Mouse (Mus musculus): ENCODE measurements around the gene Dock4. TPM values are rescaled to one million over a fixed set of nuclear protein-coding genes. Genes with fewer than 3 reads are reported as not detected.

Dock4 gene
- polyA plus RNA-seq, 1 experiment from 2014 or later: 31.9 TPM

- no peak overlapping the region for H3K4me2 ChIP-seq (replicated peaks)
- WGBS: 68% methylated on average over 7 of the region's 7 CpGs
- no peaks in the 10 kb centered on the region for H3K4me1 ChIP-seq
- no peak overlapping the region for H3K9ac ChIP-seq (replicated peaks)
- no peak for ATAC-seq (replicated peaks)
- H3K27me3 ChIP-seq: no peaks in the 10 kb centered on the region
- H3K4me3 ChIP-seq: no peak overlapping the region
- no peak overlapping the region for H3K27ac ChIP-seq (replicated peaks)
- H3K9me3 ChIP-seq: no peaks in the 10 kb centered on the region
- H3K36me3 ChIP-seq: no peaks in the 10 kb centered on the region
Measured at GRCm38 (mm10) chr12:40584526-40585289, 139.0 kb downstream of the Dock4 start.

- Histone ChIP-seq H3K9ac (replicated peaks) (no peak overlapping the region), H3K4me3 (no peak overlapping the region), H3K9me3 (no peaks in the 10 kb centered on the region), H3K27ac (replicated peaks) (no peak overlapping the region), H3K27me3 (no peaks in the 10 kb centered on the region), H3K36me3 (no peaks in the 10 kb centered on the region), H3K4me1 (no peaks in the 10 kb centered on the region), H3K4me2 (replicated peaks) (no peak overlapping the region)
- no peak for ATAC-seq (replicated peaks)
- 96% methylated on average over 4 of the region's 4 CpGs for WGBS
Measured at GRCm38 (mm10) chr12:40585456-40586141, 139.8 kb downstream of the Dock4 start.

DNA sequence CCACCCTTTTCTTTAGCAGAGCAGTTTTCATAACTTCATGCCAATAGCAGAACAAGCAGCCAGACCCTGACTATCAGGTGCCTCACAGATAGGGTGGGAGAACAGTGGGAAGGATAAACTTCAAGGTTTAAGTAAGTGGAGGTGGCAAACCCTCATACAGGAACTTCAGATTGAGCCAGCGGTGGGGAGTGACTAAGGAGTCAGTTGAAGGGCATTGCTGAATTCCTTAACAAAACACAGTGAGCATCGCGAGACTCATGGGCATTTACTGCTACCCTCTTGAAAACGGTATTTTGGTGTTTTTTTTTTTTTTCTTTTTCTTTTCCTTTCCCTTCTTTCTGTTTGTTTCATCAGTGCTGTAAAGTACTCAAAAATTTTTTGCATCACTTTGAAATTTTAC, 148.4 kb downstream of the Dock4 start:
- no peak overlapping the region for H3K27ac ChIP-seq (replicated peaks)
- H3K9ac ChIP-seq (replicated peaks): no peak overlapping the region
- H3K4me1 ChIP-seq: no peaks in the 10 kb centered on the region
- no peak overlapping the region for H3K4me3 ChIP-seq
- H3K9me3 ChIP-seq: no peaks in the 10 kb centered on the region
- H3K36me3 ChIP-seq: no peaks in the 10 kb centered on the region
- WGBS: 78% methylated on average over 4 of the region's 4 CpGs
- H3K4me2 ChIP-seq (replicated peaks): no peak overlapping the region
- H3K27me3 ChIP-seq: no peaks in the 10 kb centered on the region
- no peak for ATAC-seq (replicated peaks)

DNA sequence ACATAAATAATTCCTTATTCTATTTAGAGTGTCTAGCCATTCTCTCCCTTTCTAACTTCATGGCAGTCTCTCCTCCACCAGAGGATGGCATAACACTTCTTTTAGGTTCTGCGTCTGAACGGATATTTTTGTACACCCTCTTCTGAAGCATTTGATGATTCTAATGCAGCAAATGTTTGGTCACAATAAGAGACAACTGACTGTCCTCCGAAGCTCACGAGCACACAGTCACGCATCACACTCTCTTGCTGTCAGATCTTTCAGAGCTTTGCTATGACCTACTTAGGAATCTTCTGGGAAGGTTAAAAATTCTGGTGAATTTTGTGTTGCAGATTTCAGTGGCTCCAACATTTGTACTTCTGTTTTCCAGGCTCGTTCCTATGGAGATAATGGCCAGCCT, 149.7 kb downstream of the Dock4 start:
- 85% methylated on average over 6 of the region's 6 CpGs for WGBS
- Histone ChIP-seq H3K9ac (replicated peaks) (no peak overlapping the region), H3K4me3 (no peak overlapping the region), H3K27me3 (no peaks in the 10 kb centered on the region), H3K4me1 (no peaks in the 10 kb centered on the region), H3K4me2 (replicated peaks) (no peak overlapping the region), H3K9me3 (no peaks in the 10 kb centered on the region), H3K36me3 (no peaks in the 10 kb centered on the region), H3K27ac (replicated peaks) (no peak overlapping the region)
- ATAC-seq (replicated peaks): no peak

DNA sequence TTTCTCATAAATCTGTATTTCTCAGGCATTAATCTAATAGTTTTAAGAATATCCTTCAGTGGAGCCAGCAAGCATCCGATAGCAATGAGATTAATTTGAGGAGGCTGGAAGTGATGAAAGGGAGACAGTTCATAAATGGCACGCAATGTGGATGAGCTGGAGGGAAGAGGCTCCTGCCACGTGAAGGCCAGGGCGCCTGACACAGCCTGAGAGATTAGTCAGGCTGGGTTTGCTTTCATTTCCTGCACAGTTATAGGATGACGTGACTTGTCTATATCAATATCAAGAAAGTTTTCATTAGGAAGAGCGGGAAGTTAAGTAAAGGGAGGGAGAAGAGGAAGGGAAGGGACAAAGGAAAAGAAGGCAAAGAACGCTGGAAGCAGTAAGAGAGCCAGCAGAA, 150.3 kb downstream of the Dock4 start:
- no peaks in the 10 kb centered on the region for H3K36me3 ChIP-seq
- H3K4me1 ChIP-seq: no peaks in the 10 kb centered on the region
- H3K4me2 ChIP-seq (replicated peaks): no peak overlapping the region
- H3K27me3 ChIP-seq: no peaks in the 10 kb centered on the region
- H3K9ac ChIP-seq (replicated peaks): no peak overlapping the region
- H3K27ac ChIP-seq (replicated peaks): no peak overlapping the region
- WGBS: 92% methylated on average over 7 of the region's 7 CpGs
- no peak overlapping the region for H3K4me3 ChIP-seq
- no peak for ATAC-seq (replicated peaks)
- no peaks in the 10 kb centered on the region for H3K9me3 ChIP-seq

DNA sequence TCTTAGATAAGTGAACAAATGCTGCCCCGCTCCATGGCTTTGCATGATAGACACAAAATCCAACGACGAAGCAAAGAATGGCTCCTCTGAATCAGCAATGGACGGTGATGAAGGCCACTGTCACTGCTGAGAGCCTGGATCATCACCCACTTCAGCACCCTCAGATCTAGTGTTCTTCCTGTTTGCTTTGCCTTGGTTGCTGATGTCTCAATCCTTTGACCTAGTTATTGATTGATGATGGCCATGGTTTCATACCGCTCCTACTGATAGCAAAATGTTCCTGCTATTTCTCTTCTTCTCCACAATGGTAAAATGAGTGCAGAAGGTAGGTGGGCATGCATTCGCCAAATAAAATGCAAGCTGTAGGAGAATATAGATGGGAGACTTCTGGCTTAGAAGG, 150.7 kb downstream of the Dock4 start:
- Histone ChIP-seq H3K9me3 (no peaks in the 10 kb centered on the region), H3K9ac (replicated peaks) (no peak overlapping the region), H3K36me3 (no peaks in the 10 kb centered on the region), H3K27ac (replicated peaks) (no peak overlapping the region), H3K4me2 (replicated peaks) (no peak overlapping the region), H3K27me3 (no peaks in the 10 kb centered on the region), H3K4me3 (no peak overlapping the region), H3K4me1 (no peaks in the 10 kb centered on the region)
- no peak for ATAC-seq (replicated peaks)
- 98% methylated on average over 6 of the region's 6 CpGs for WGBS

DNA sequence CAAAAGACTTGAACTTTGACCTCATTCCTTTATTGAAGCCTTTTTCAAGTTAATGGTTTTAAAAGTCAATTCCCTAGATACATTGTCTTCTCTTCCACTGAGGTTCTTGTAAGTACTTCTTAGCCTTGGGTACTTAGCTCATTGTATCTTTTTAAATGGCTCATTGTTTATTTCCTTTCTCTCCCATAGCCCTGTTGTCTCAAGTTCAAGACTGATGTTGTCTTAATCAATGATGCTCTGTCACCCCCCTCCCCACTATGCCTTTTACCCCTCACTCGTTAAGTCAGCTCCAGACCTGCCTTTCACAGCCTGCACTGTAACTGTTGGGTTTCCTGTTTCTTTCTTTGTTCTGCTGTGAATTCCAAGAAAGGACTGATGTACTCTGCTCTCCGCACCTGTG, 154.2 kb downstream of the Dock4 start:
- no peak for ATAC-seq (replicated peaks)
- Histone ChIP-seq H3K9ac (replicated peaks) (no peak overlapping the region), H3K4me3 (no peak overlapping the region), H3K4me1 (no peaks in the 10 kb centered on the region), H3K9me3 (no peaks in the 10 kb centered on the region), H3K27me3 (no peaks in the 10 kb centered on the region), H3K4me2 (replicated peaks) (no peak overlapping the region), H3K36me3 (no peaks in the 10 kb centered on the region), H3K27ac (replicated peaks) (no peak overlapping the region)
- WGBS: 43% methylated on average over 2 of the region's 2 CpGs

GRCm38 (mm10) chr12:40605565-40605964, 159.8 kb downstream of the Dock4 start:
- H3K4me1 ChIP-seq: no peaks in the 10 kb centered on the region
- H3K4me2 ChIP-seq (replicated peaks): no peak overlapping the region
- no peaks in the 10 kb centered on the region for H3K27me3 ChIP-seq
- H3K27ac ChIP-seq (replicated peaks): no peak overlapping the region
- no peak overlapping the region for H3K9ac ChIP-seq (replicated peaks)
- no peaks in the 10 kb centered on the region for H3K9me3 ChIP-seq
- H3K36me3 ChIP-seq: no peaks in the 10 kb centered on the region
- WGBS: 86% methylated on average over 4 of the region's 4 CpGs
- H3K4me3 ChIP-seq: no peak overlapping the region
- ATAC-seq (replicated peaks): no peak

- Histone ChIP-seq H3K9ac (replicated peaks) (no peak overlapping the region), H3K4me1 (no peaks in the 10 kb centered on the region), H3K27ac (replicated peaks) (no peak overlapping the region), H3K4me3 (no peak overlapping the region), H3K36me3 (no peaks in the 10 kb centered on the region), H3K4me2 (replicated peaks) (no peak overlapping the region), H3K9me3 (no peaks in the 10 kb centered on the region), H3K27me3 (no peaks in the 10 kb centered on the region)
- peak; percentile 41; the same call in 1 of the 2 replicates for ATAC-seq (replicated peaks)
Measured at GRCm38 (mm10) chr12:40622926-40623325, 177.2 kb downstream of the Dock4 start.

DNA sequence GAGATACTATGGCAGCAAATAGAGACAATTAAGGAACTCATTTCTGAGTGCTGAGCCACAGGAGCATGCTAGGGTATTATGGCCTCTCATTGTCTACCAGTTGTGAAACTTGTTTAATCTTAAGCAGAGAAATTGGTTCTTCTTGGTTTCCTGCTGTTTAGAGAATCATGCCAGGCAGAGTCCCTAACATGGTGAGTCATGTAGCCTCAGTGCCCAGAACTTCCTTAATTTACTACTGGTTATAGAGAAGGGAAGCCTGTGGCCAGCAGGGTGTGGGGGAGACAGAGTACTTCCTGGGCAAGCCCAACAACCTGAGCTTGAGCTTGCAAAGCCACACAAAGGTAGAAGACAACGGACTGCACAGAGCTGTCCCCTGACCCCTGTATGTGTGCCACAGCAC, 180.8 kb downstream of the Dock4 start:
- Histone ChIP-seq H3K9ac (replicated peaks) (no peak overlapping the region), H3K4me1 (no peaks in the 10 kb centered on the region), H3K27me3 (no peaks in the 10 kb centered on the region), H3K36me3 (no peaks in the 10 kb centered on the region), H3K4me2 (replicated peaks) (no peak overlapping the region), H3K4me3 (no peak overlapping the region), H3K27ac (replicated peaks) (no peak overlapping the region), H3K9me3 (no peaks in the 10 kb centered on the region)
- 85% methylated on average over 1 of the region's 1 CpGs for WGBS
- no peak for ATAC-seq (replicated peaks)

DNA sequence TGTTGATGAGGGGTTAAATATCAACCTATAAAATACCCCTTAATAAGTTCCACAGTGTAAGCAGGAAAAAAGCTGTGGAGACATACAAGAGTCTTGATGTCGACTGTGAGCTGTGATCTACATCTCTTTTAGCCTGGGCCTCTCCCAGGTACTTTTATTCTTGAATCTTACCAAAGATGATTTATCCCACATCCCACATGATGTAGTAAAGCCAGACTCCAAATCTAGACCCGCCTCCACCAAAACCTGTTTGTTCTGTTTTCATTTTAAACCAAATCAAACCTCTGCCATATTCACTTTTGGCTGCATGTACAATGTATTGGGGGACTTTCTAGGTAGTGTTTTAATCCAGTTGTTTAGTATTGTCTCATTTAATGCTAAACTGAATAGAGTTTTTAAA, 187.5 kb downstream of the Dock4 start:
- no peaks in the 10 kb centered on the region for H3K27me3 ChIP-seq
- no peak overlapping the region for H3K27ac ChIP-seq (replicated peaks)
- WGBS: 87% methylated on average over 2 of the region's 2 CpGs
- H3K9ac ChIP-seq (replicated peaks): no peak overlapping the region
- no peak overlapping the region for H3K4me3 ChIP-seq
- ATAC-seq (replicated peaks): no peak
- H3K4me2 ChIP-seq (replicated peaks): no peak overlapping the region
- no peaks in the 10 kb centered on the region; the same call in 1 of the 2 replicates for H3K36me3 ChIP-seq
- H3K9me3 ChIP-seq: no peaks in the 10 kb centered on the region
- H3K4me1 ChIP-seq: no peaks in the 10 kb centered on the region

- Histone ChIP-seq H3K36me3 (no peaks in the 10 kb centered on the region; the same call in 1 of the 2 replicates), H3K27me3 (no peaks in the 10 kb centered on the region), H3K4me2 (replicated peaks) (no peak overlapping the region), H3K9me3 (no peaks in the 10 kb centered on the region), H3K4me1 (no peaks in the 10 kb centered on the region), H3K9ac (replicated peaks) (no peak overlapping the region), H3K4me3 (no peak overlapping the region), H3K27ac (replicated peaks) (no peak overlapping the region)
- WGBS: 83% methylated on average over 7 of the region's 7 CpGs
- no peak for ATAC-seq (replicated peaks)
Measured at GRCm38 (mm10) chr12:40634169-40634568, 188.4 kb downstream of the Dock4 start.

DNA sequence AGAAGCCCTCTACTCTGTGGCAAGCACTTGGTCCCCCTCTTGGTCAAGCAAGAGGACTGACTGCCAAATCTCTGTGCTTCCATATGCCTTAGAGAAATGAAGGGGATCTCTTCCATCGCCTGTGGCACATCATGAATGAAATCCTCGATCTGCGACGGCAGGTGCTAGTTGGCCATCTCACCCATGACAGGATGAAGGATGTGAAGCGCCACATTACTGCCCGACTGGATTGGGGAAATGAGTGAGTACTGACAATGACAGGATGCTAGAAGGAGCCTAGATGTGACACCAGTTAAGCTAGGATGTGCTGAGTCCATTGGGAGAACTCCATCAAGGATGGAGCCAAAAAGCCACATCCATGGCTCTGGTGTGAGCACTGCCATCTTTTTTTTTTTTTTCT, 190.2 kb downstream of the Dock4 start:
- Histone ChIP-seq H3K9ac (replicated peaks) (no peak overlapping the region), H3K4me3 (no peak overlapping the region), H3K4me1 (no peaks in the 10 kb centered on the region), H3K9me3 (no peaks in the 10 kb centered on the region), H3K4me2 (replicated peaks) (no peak overlapping the region), H3K36me3 (peaks cover 6% of the 10 kb centered on the region; the same call in 1 of the 2 replicates), H3K27me3 (no peaks in the 10 kb centered on the region), H3K27ac (replicated peaks) (no peak overlapping the region)
- whole genome bisulfite sequencing: 98% methylated on average over 6 of the region's 6 CpGs
- no peak for ATAC-seq (replicated peaks)
